Comparison of ENCODE assay signal across 21 mouse cellular contexts in the genomic region with DNA sequence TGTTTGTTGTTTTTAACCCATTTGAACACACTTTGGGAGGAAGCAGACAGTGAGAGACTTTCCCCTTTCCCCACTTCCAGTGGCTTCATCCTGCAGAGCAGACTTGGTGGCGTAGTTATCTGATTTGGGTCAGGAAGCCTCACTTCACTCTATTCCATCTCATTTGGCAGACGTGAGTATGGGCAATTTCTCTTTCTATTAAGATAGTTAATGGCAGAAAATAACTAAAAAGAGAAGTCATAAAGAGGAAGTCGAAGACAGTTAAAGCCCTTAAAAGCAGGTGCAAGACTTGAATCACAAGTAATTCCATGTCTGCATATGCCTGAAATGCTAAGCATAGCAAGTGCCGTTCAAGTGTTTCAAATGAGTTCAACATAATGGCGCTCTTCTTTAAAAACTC.
"Had no signal": no experiment of that assay in that cellular context is flagged by ENCODE, and none has a peak within 500 bp of the region (broad histone marks: within the 10 kb centered on the region; RNA-seq: fewer than 3 reads in every experiment).

No protein-coding gene starts in this region.

- H3K27me3 ChIP-seq: liver, embryonic 15.5 days; lung, embryonic 15.5 days; megakaryocyte, embryonic 14.5 days; midbrain, embryonic 13.5 days; midbrain, embryonic 15.5 days; neural tube, embryonic 12.5 days; stomach, embryonic 15.5 days had no signal

- H3K9ac ChIP-seq: liver, embryonic 15.5 days; liver, postnatal 0 days; lung, embryonic 15.5 days; midbrain, embryonic 13.5 days; midbrain, embryonic 15.5 days; neural tube, embryonic 12.5 days; stomach, embryonic 15.5 days had no signal

- ATAC-seq: liver, postnatal 0 days; lung, postnatal 0 days; midbrain, embryonic 13.5 days; midbrain, embryonic 15.5 days had no signal

- H3K9me3 ChIP-seq: liver, embryonic 15.5 days; lung, embryonic 15.5 days; megakaryocyte, embryonic 14.5 days; midbrain, embryonic 13.5 days; midbrain, embryonic 15.5 days; neural tube, embryonic 12.5 days; stomach, embryonic 15.5 days had no signal

- H3K36me3 ChIP-seq: liver, embryonic 15.5 days; lung, embryonic 15.5 days; midbrain, embryonic 13.5 days; midbrain, embryonic 15.5 days; neural tube, embryonic 12.5 days; stomach, embryonic 15.5 days had no signal

- DNase-seq: liver, postnatal 0 days; lung, adult 2 months; lung, postnatal 14 days; lung, postnatal 36 days; right cerebral cortex, adult 18-20 months; right cerebral cortex, postnatal 25 days; right cerebral cortex, postnatal 4 days; spleen, adult 18-20 months; thymus, adult 2 months; thymus, postnatal 25 days; thymus, postnatal 4 days had no signal

- H3K4me3 ChIP-seq: liver, embryonic 15.5 days; lung, embryonic 15.5 days; megakaryocyte, embryonic 14.5 days; midbrain, embryonic 13.5 days; midbrain, embryonic 15.5 days; neural tube, embryonic 12.5 days; stomach, embryonic 15.5 days had no signal

- H3K27ac ChIP-seq: liver, embryonic 15.5 days; lung, embryonic 15.5 days; macrophage; midbrain, embryonic 13.5 days; midbrain, embryonic 15.5 days; neural tube, embryonic 12.5 days; stomach, embryonic 15.5 days; stomach, postnatal 0 days had no signal

- H3K4me1 ChIP-seq: liver, embryonic 15.5 days; lung, embryonic 15.5 days; megakaryocyte, embryonic 14.5 days; midbrain, embryonic 13.5 days; midbrain, embryonic 15.5 days; neural tube, embryonic 12.5 days; stomach, embryonic 15.5 days had no signal
